Mouse (Mus musculus): ENCODE measurements at regions not wholly inside any gene's neighbourhood (a gene's known extent, or its start where the extent isn't known, plus 50 kb on each side); places are given as distances from the start of the nearest gene placed in this dataset.

DNA sequence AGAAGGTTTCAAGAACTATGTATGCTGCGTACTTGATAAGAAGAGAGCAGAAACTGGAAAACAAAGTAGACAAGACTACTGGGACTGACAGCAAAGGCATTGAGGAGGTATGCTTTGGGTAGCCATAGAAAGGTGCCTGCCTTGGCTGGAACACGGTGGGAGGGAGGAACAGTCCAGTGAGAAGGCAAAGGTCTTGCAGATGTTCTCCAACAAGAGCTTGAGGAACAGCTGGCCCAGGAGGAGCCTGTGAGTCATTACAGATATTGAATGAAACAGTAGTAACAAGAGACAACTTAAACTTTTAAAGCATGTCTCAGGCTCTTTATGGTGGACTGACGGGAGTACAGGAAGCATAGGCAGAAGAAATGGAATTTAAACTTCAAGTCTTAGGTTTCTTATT lies 424.9 kb upstream of the Sphkap start:
- no peak for TF ChIP-seq EP300 (optimal IDR thresholded peaks at IDR 0.05)
- no peak for TF ChIP-seq CTCF (IDR thresholded peaks at IDR 0.05; ENCODE audit: low read depth)

Measured in stomach, postnatal 0 days (tissue).